Mouse (Mus musculus) testis, adult 2 months (tissue): ENCODE measurements around the gene Tnpo1.

Experiments used
- CTCF ChIP-seq: fragments of 200-500 bp; IDR thresholded peaks from 2 replicates; pipeline ENCODE4 v1.5.1; 2012; ENCODE audit warnings: low read depth, mild to moderate bottlenecking, inconsistent platforms, low read length, moderate library complexity; ENCODE audit not compliant: control insufficient read depth, insufficient read depth, insufficient replicate concordance
- POLR2A ChIP-seq: fragments of 200-500 bp; IDR thresholded peaks from 2 replicates; pipeline ENCODE4 v1.6.1; 2012; ENCODE audit warnings: low read depth, mild to moderate bottlenecking, inconsistent platforms, low read length, moderate library complexity; ENCODE audit not compliant: control insufficient read depth

GRCm38 (mm10) chr13:98919695-98920094 is 6.5 kb downstream of the Tnpo1 start:
- TF ChIP-seq CTCF, result no peak
- no peak for TF ChIP-seq POLR2A
